ENCODE assay signal across 10 mouse cellular contexts in the genomic region with DNA sequence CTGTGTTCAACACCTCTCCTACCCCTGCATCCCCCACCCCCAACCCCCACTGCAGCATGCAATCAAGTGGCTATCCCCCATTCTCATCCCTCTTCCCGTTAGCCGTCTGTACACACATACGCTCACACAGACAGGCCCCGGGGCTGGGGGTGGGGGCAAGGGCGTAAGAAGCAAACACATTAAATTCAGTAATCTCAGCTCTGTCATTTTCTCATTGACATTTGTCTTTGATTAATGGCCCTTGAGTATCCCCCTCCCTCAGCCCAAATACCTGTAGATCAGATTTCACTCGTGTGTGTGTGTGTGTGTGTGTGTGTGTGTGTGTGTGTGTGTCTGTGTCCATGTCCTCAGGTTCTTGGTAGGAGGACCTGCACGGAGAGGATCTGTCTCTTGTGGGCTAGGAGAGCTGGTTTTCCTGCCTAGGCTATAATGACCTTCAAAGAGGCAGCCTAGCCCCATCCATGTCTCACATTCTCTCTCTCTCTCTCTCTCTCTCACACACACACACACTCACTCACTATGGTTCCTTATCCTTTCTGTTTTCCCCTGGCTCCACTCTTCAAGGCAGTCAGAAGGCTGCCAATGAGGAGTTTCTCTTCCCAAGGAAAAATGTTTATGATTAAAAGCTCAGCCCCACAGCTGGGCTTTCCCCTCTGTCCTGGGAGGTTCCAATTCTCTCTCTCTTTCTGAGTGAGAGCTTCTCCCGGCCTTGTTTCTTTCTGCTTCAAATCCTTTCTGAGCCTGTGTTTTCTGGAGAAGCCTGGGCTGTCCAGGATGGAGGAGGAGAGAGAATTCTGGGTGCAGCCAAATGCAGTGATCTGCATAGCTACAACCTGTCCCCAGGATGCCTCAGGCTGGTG. TPM values are rescaled to one million over a fixed set of nuclear protein-coding genes. Genes with fewer than 3 reads are reported as not detected.
DNase-seq lines count a peak whose midpoint lies in the region; ATAC-seq and TF ChIP-seq lines count a peak whose summit lies in the region.
"Had no signal": no experiment of that assay in that cellular context is flagged by ENCODE, and none has a peak within 500 bp of the region (broad histone marks: within the 10 kb centered on the region; RNA-seq: fewer than 3 reads in every experiment).

No protein-coding gene starts in this region.

- peaks cover 6% of the 10 kb centered on the region for H3K36me3 ChIP-seq in heart, embryonic 13.5 days
- no peaks in the 10 kb centered on the region for H3K36me3 ChIP-seq in forebrain, embryonic 15.5 days
- H3K36me3 ChIP-seq in midbrain, embryonic 11.5 days (ENCODE audit: control insufficient read depth, insufficient read depth, low read length) = no peaks in the 10 kb centered on the region

- intact Hi-C loops in heart, postnatal 36 days (cut with DNase I) = loop anchor here (5.0 kb wide), 1 partner anchor 46 kb away; no protein-coding TSS in a partner anchor

- H3K9me3 ChIP-seq in heart, embryonic 13.5 days = no peaks in the 10 kb centered on the region
- H3K9me3 ChIP-seq in forebrain, embryonic 15.5 days = no peaks in the 10 kb centered on the region
- no peaks in the 10 kb centered on the region for H3K9me3 ChIP-seq in midbrain, embryonic 11.5 days (ENCODE audit: control insufficient read depth, low read length)

- peak overlapping the region; percentile 86 for H3K4me2 ChIP-seq in heart, embryonic 13.5 days
- peak overlapping the region; percentile 84 for H3K4me2 ChIP-seq in forebrain, embryonic 15.5 days (replicated peaks)
- H3K4me2 ChIP-seq in midbrain, embryonic 11.5 days = no peak overlapping the region

- no peak for DNase-seq in heart, postnatal 36 days
- DNase-seq in brain, embryonic 14.5 days (ENCODE audit: low read depth) = peak; percentile 58
- peak; percentile 78 for DNase-seq in midbrain, embryonic 11.5 days (ENCODE audit: low spot score, missing footprints)
- no peak for DNase-seq in adrenal gland, postnatal 14 days
- no peak for DNase-seq in layer of hippocampus, adult 9-11 months
- DNase-seq in kidney, postnatal 14 days = no peak
- DNase-seq: gastrocnemius, postnatal 14 days had no signal

- no peaks in the 10 kb centered on the region for H3K27me3 ChIP-seq in heart, embryonic 13.5 days (replicated peaks)
- H3K27me3 ChIP-seq in forebrain, embryonic 15.5 days = no peaks in the 10 kb centered on the region
- H3K27me3 ChIP-seq in midbrain, embryonic 11.5 days (ENCODE audit: control insufficient read depth, insufficient read depth, low read length) = no peaks in the 10 kb centered on the region

- peak overlapping the region; percentile 90 for H3K27ac ChIP-seq in heart, embryonic 13.5 days (replicated peaks)
- H3K27ac ChIP-seq in forebrain, embryonic 15.5 days (replicated peaks) = peak overlapping the region; percentile 88
- H3K27ac ChIP-seq in midbrain, embryonic 11.5 days (ENCODE audit: low read depth, low read length) = peak overlapping the region; percentile 25; the same call in 1 of the 2 replicates

- no peak overlapping the region for H3K4me3 ChIP-seq in heart, embryonic 13.5 days
- H3K4me3 ChIP-seq in forebrain, embryonic 15.5 days = peak overlapping the region; percentile 2; the same call in 1 of the 2 replicates
- H3K4me3 ChIP-seq in midbrain, embryonic 11.5 days (ENCODE audit: low read depth, low read length) = no peak overlapping the region

- TF ChIP-seq CTCF in brain, embryonic 14.5 days (IDR thresholded peaks at IDR 0.05; ENCODE audit: borderline replicate concordance, extremely low read depth, insufficient read depth, insufficient read length) = no peak

- ATAC-seq in heart, embryonic 13.5 days (ENCODE audit: extremely low read depth, insufficient number of reproducible peaks, low FRiP score, low TSS enrichment) = no peak
- no peak for ATAC-seq in forebrain, embryonic 15.5 days (replicated peaks)
- no peak for ATAC-seq in midbrain, embryonic 11.5 days (ENCODE audit: low FRiP score)

- no peak for TF ChIP-seq POLR2A in brain, embryonic 14.5 days (IDR thresholded peaks at IDR 0.05; ENCODE audit: borderline replicate concordance, extremely low read depth, insufficient read depth, insufficient read length, poor library complexity, severe bottlenecking)

- peaks cover 85% of the 10 kb centered on the region for H3K4me1 ChIP-seq in heart, embryonic 13.5 days
- H3K4me1 ChIP-seq in forebrain, embryonic 15.5 days = peaks cover 83% of the 10 kb centered on the region
- H3K4me1 ChIP-seq in midbrain, embryonic 11.5 days (ENCODE audit: control insufficient read depth, insufficient read depth, low read length) = peaks cover 47% of the 10 kb centered on the region

- peak overlapping the region; percentile 95 for H3K9ac ChIP-seq in heart, embryonic 13.5 days
- H3K9ac ChIP-seq in forebrain, embryonic 15.5 days (replicated peaks) = peak overlapping the region; percentile 39
- peak overlapping the region; percentile 39; the same call in 1 of the 2 replicates for H3K9ac ChIP-seq in midbrain, embryonic 11.5 days (ENCODE audit: low read length)

- 46% methylated on average over 8 of the region's 8 CpGs for WGBS in heart, embryonic 13.5 days
- 16% methylated on average over 8 of the region's 8 CpGs for WGBS in forebrain, embryonic 15.5 days
- WGBS in midbrain, embryonic 11.5 days = 38% methylated on average over 8 of the region's 8 CpGs

RNA-seq across cellular contexts. Expression of a gene that starts 4.0 kb away (rescaled TPM):
- 246 and 255 TPM in 2 replicates for polyA plus RNA-seq in heart, embryonic 13.5 days (2015; fragmentation: Nextera tagmentation; extraction: Ambion mirVana)
- total RNA-seq in heart, postnatal 36 days (2021) = 10 to 100 TPM; 61.5 to 66.5 TPM
- polyA plus RNA-seq in brain, embryonic 14.5 days (2012; rRNA removed) = 160 and 168 TPM in 2 replicates
- 148 and 160 TPM in 2 replicates for polyA plus RNA-seq in forebrain, embryonic 15.5 days (2015; fragmentation: Nextera tagmentation; extraction: Ambion mirVana)
- polyA plus RNA-seq in midbrain, embryonic 11.5 days (2014; fragmentation: Nextera tagmentation; extraction: Ambion mirVana) = 78.1 and 78.7 TPM in 2 replicates
- 329 and 361 TPM in 2 replicates for total RNA-seq in adrenal gland, postnatal 14 days (2021)

RNA-seq across cellular contexts. Expression of a gene that starts 30.2 kb away (rescaled TPM):
- 0.19 TPM in 1 of 2 replicates, not detected in the other for polyA plus RNA-seq in heart, embryonic 13.5 days (2015; fragmentation: Nextera tagmentation; extraction: Ambion mirVana)
- not detected for total RNA-seq in heart, postnatal 36 days (2021)
- polyA plus RNA-seq in brain, embryonic 14.5 days (2012; rRNA removed) = 6.9 and 7.5 TPM in 2 replicates
- polyA plus RNA-seq in forebrain, embryonic 15.5 days (2015; fragmentation: Nextera tagmentation; extraction: Ambion mirVana) = 4.4 and 4.6 TPM in 2 replicates
- 0.36 and 0.97 TPM in 2 replicates for polyA plus RNA-seq in midbrain, embryonic 11.5 days (2014; fragmentation: Nextera tagmentation; extraction: Ambion mirVana)
- 0.15 TPM in 1 of 2 replicates, not detected in the other for total RNA-seq in adrenal gland, postnatal 14 days (2021)
- polyA plus RNA-seq: liver, embryonic 16.5 days had no signal

Comparison
In these comparisons a context has a peak if more than half of its experiments do, and no peak if none do; other contexts are left out.
1. H3K27ac ChIP-seq: peak in every context shown above with its lines; median percentile 90 in heart, embryonic 13.5 days; 88 in forebrain, embryonic 15.5 days; 25 in midbrain, embryonic 11.5 days.
2. H3K9ac ChIP-seq: peak in every context shown above with its lines; median percentile 95 in heart, embryonic 13.5 days; 39 in forebrain, embryonic 15.5 days; 39 in midbrain, embryonic 11.5 days.
3. DNase-seq: peak in brain, embryonic 14.5 days (single experiment) and midbrain, embryonic 11.5 days (single experiment); none in heart, postnatal 36 days (0 of 2), adrenal gland, postnatal 14 days (single experiment), layer of hippocampus, adult 9-11 months (single experiment) and kidney, postnatal 14 days (single experiment).